Mouse (Mus musculus) heart, adult 18-20 months (tissue): ENCODE measurements around the gene Hrh1. TPM values are rescaled to one million over a fixed set of nuclear protein-coding genes. Genes with fewer than 3 reads are reported as not detected.

ENCODE experiments used
- DNase-seq, 2 experiments: peaks; one replicate each; pipeline ENCODE4 v3.0.0; 2021 to 2022; ENCODE audit warnings: mixed read lengths in 1 of 2
- total RNA-seq, 2 experiments: library from RNA; stranded (reverse); gene quantifications; 2 replicates each; pipeline ENCODE4 v1.2.3; 2021

Gene Hrh1
- total RNA-seq, 2 experiments from 2014 or later, result 0.49 to 0.67 TPM

GRCm38 (mm10) chr6:114406634-114407033 lies 8.9 kb downstream of the Hrh1 start:
- DNase-seq, result no peak

GRCm38 (mm10) chr6:114407049-114407448 lies 9.3 kb downstream of the Hrh1 start:
- no peak for DNase-seq

- DNase-seq, result peak; percentile 36 to 64
Measured at GRCm38 (mm10) chr6:114408278-114408677, 10.5 kb downstream of the Hrh1 start.

- DNase-seq, result no peak
Measured at GRCm38 (mm10) chr6:114411913-114412312, 14.2 kb downstream of the Hrh1 start.

- DNase-seq, result no peak
Measured at GRCm38 (mm10) chr6:114414510-114414909, 16.8 kb downstream of the Hrh1 start.

GRCm38 (mm10) chr6:114418037-114418436 lies 20.3 kb downstream of the Hrh1 start:
- peak; percentile 30 to 37 for DNase-seq

- no peak for DNase-seq
Measured at GRCm38 (mm10) chr6:114421061-114421460, 23.3 kb downstream of the Hrh1 start.

GRCm38 (mm10) chr6:114423051-114423676 lies 25.4 kb downstream of the Hrh1 start:
- DNase-seq, result no peak

- no peak for DNase-seq
Measured at GRCm38 (mm10) chr6:114425343-114425742, 27.6 kb downstream of the Hrh1 start.

GRCm38 (mm10) chr6:114427641-114428040 lies 29.9 kb downstream of the Hrh1 start:
- no peak for DNase-seq

- no peak for DNase-seq
Measured at GRCm38 (mm10) chr6:114428831-114429230, 31.1 kb downstream of the Hrh1 start.

GRCm38 (mm10) chr6:114432591-114432990 lies 34.9 kb downstream of the Hrh1 start:
- DNase-seq, result no peak

GRCm38 (mm10) chr6:114434524-114434923 lies 36.8 kb downstream of the Hrh1 start:
- no peak for DNase-seq

GRCm38 (mm10) chr6:114440302-114440701 lies 42.6 kb downstream of the Hrh1 start:
- no peak for DNase-seq

GRCm38 (mm10) chr6:114440788-114441453 lies 43.2 kb downstream of the Hrh1 start:
- DNase-seq, result no peak

GRCm38 (mm10) chr6:114444247-114444844 lies 46.6 kb downstream of the Hrh1 start:
- DNase-seq, result no peak

GRCm38 (mm10) chr6:114444976-114445375 lies 47.2 kb downstream of the Hrh1 start:
- no peak for DNase-seq

- peak; percentile 57 to 61 for DNase-seq
Measured at GRCm38 (mm10) chr6:114448888-114449287, 51.2 kb downstream of the Hrh1 start.

- no peak for DNase-seq
Measured at GRCm38 (mm10) chr6:114455267-114455666, 57.5 kb downstream of the Hrh1 start.

GRCm38 (mm10) chr6:114456255-114457042 lies 58.7 kb downstream of the Hrh1 start:
- peak; percentile 14 to 30 for DNase-seq

- peak in 1 of 2 experiments; percentile 17 for DNase-seq
Measured at GRCm38 (mm10) chr6:114457299-114457698, 59.6 kb downstream of the Hrh1 start.

- DNase-seq, result peak; percentile 41 to 59
Measured at GRCm38 (mm10) chr6:114458191-114458590, 60.5 kb downstream of the Hrh1 start.

- no peak for DNase-seq
Measured at GRCm38 (mm10) chr6:114459969-114460368, 62.2 kb downstream of the Hrh1 start.
